Mouse (Mus musculus): ENCODE measurements around the gene Ctbp2. TPM values are rescaled to one million over a fixed set of nuclear protein-coding genes. Genes with fewer than 3 reads are reported as not detected.

Ctbp2 gene
- polyA plus RNA-seq, 1 experiment from 2014 or later = 75.4 TPM

DNA sequence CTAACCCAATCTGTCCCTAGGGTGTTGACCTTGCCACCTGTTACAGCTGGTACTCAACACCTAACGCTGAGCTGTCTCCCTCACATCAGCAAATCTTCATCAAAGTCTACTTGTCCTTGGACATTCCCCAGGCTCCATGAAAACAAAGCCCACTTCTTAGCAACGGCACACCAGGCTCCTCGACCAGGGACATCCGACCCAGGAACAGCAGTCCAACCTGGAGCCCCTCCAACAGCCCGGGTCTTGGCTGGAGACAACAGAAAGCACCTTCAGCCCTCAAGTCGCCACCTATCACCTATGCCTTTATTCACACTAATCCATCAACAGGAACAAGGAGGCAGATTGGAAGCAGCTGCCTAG, 65.0 kb downstream of the Ctbp2 start:
- Histone ChIP-seq H3K27ac (ENCODE audit: low read length) (no peak overlapping the region), H3K27me3 (ENCODE audit: control insufficient read depth, insufficient read depth, low read depth, low read length) (no peaks in the 10 kb centered on the region), H3K4me2 (ENCODE audit: low read depth, low read length) (no peak overlapping the region), H3K9ac (ENCODE audit: low read length) (no peak overlapping the region), H3K9me3 (ENCODE audit: control insufficient read depth, low read length) (no peaks in the 10 kb centered on the region), H3K36me3 (ENCODE audit: control insufficient read depth, insufficient read depth, low read length) (0 out of 2 replicates have a peak, but pooled peaks cover 2% of the 10 kb centered on the region), H3K4me1 (replicated peaks; ENCODE audit: control insufficient read depth, insufficient read depth, low read length) (peaks cover 8% of the 10 kb centered on the region; the same call in 1 of the 2 replicates), H3K4me3 (ENCODE audit: low read length) (no peak overlapping the region)
- WGBS = 47% methylated on average over 6 of the region's 6 CpGs
- no peak for ATAC-seq (ENCODE audit: low read depth)

DNA sequence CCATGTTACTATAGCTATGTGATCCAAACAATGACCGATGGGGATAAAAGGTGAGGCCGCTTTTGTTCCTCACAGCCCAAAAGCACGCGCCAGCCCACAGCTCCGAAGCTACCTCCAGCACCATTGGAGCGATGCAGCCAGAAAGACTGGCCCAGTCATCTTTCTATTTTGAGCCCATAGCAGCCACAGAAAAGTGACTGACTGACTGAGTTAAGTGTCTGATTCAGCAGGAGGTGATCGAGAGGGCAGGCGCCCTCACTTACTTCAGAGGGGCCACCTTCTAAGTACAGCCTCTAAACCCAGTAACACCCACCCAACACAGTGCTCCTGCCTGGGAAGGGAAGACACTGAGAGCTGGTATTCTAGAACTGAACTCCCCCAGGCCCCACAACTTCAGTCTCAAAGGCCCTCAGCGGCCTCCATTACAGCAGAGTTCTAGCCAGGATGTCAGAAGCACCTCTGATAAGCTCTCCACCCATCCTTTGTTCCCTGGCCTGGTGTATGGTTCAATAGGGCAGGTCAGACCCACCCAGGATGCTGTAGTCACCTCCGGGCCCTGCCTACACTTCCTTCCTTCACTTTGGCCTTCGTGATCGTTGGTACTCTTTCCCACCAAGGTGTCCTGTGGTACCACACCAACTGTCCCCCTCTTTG, 65.5 kb downstream of the Ctbp2 start:
- peaks cover 12% of the 10 kb centered on the region; the same call in 1 of the 2 replicates for H3K4me1 ChIP-seq (replicated peaks; ENCODE audit: control insufficient read depth, insufficient read depth, low read length)
- WGBS = 82% methylated on average over 12 of the region's 12 CpGs
- no peak for ATAC-seq (ENCODE audit: low read depth)
- no peak overlapping the region for H3K4me2 ChIP-seq (ENCODE audit: low read depth, low read length)
- no peaks in the 10 kb centered on the region for H3K9me3 ChIP-seq (ENCODE audit: control insufficient read depth, low read length)
- no peak overlapping the region for H3K27ac ChIP-seq (ENCODE audit: low read length)
- no peaks in the 10 kb centered on the region for H3K27me3 ChIP-seq (ENCODE audit: control insufficient read depth, insufficient read depth, low read depth, low read length)
- no peak overlapping the region for H3K9ac ChIP-seq (ENCODE audit: low read length)
- no peak overlapping the region for H3K4me3 ChIP-seq (ENCODE audit: low read length)
- H3K36me3 ChIP-seq (ENCODE audit: control insufficient read depth, insufficient read depth, low read length) = 0 out of 2 replicates have a peak, but pooled peaks cover 2% of the 10 kb centered on the region

DNA sequence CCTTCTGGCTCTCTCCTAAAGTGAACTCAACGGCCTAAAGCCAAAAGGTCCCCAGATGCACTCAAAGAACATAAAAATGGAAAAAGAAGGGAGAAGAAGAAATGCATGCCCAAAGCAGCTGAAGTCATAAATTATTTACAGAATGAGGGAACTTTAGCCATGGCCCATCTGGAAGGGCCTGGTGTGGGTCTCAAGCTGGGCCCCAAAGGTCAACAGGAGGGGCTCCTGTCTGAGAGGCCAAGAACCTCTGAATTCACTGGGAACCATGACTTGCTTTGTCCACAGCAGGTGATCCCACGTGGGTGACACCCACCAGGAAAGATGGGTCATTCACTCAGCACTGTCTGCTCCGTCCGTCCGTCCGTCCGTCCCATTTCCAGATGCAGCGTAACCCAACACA, 67.2 kb downstream of the Ctbp2 start:
- ATAC-seq (ENCODE audit: low read depth) = no peak
- no peaks in the 10 kb centered on the region for H3K9me3 ChIP-seq (ENCODE audit: control insufficient read depth, low read length)
- H3K27me3 ChIP-seq (ENCODE audit: control insufficient read depth, insufficient read depth, low read depth, low read length) = no peaks in the 10 kb centered on the region
- H3K9ac ChIP-seq (ENCODE audit: low read length) = no peak overlapping the region
- WGBS = 88% methylated on average over 8 of the region's 8 CpGs
- 0 out of 2 replicates have a peak, but pooled peaks cover 2% of the 10 kb centered on the region for H3K36me3 ChIP-seq (ENCODE audit: control insufficient read depth, insufficient read depth, low read length)
- H3K4me1 ChIP-seq (replicated peaks; ENCODE audit: control insufficient read depth, insufficient read depth, low read length) = peaks cover 24% of the 10 kb centered on the region
- no peak overlapping the region for H3K4me2 ChIP-seq (ENCODE audit: low read depth, low read length)
- no peak overlapping the region for H3K4me3 ChIP-seq (ENCODE audit: low read length)
- H3K27ac ChIP-seq (ENCODE audit: low read length) = no peak overlapping the region

DNA sequence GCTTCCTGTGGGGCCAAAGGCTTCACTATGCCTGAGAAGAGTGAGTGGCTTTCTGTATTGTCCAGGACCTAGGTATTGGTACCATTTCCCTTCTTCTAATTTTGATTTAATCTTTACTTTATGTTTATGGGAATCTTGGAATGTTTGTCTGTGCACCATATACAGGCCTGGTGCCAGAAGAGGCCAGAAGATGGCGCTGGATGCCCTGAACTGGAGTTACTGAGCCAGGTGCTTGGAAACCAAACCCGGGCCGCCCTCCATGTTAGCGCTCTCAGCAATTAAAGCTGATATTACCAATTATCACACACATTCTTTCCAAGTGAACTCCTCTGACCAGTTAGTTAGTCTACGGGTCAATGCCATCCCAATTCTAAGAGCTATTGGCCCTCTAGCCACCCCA, 69.7 kb downstream of the Ctbp2 start:
- Histone ChIP-seq H3K4me1 (replicated peaks; ENCODE audit: control insufficient read depth, insufficient read depth, low read length) (peaks cover 24% of the 10 kb centered on the region), H3K27ac (ENCODE audit: low read length) (peak overlapping the region; percentile 70; the same call in 1 of the 2 replicates), H3K27me3 (ENCODE audit: control insufficient read depth, insufficient read depth, low read depth, low read length) (no peaks in the 10 kb centered on the region), H3K4me2 (ENCODE audit: low read depth, low read length) (no peak overlapping the region), H3K36me3 (ENCODE audit: control insufficient read depth, insufficient read depth, low read length) (peaks cover 6% of the 10 kb centered on the region; the same call in 1 of the 2 replicates), H3K4me3 (ENCODE audit: low read length) (no peak overlapping the region), H3K9ac (ENCODE audit: low read length) (no peak overlapping the region), H3K9me3 (ENCODE audit: control insufficient read depth, low read length) (no peaks in the 10 kb centered on the region)
- WGBS = 88% methylated on average over 5 of the region's 5 CpGs
- no peak for ATAC-seq (ENCODE audit: low read depth)

DNA sequence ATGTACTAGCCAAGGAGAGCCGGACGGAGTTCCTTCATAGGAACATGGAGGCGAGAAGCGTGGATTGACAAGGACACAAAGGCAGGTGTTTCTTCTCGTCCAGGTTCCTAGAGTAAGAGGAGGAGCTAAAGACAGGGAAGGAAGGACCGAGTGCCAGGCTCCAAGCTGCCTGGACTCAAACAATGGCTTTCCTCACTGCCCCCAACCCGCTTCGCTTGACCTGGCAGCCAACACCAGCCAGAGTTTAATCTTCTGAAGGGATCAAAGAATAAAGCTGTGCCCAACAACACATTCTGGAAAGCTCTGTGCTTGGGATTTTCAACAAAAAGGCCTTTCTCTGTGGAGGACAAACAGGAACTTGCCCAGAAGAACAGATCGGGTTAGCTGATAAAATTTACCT, 70.4 kb downstream of the Ctbp2 start:
- Histone ChIP-seq H3K9me3 (ENCODE audit: control insufficient read depth, low read length) (no peaks in the 10 kb centered on the region), H3K9ac (ENCODE audit: low read length) (no peak overlapping the region), H3K4me2 (ENCODE audit: low read depth, low read length) (no peak overlapping the region), H3K27me3 (ENCODE audit: control insufficient read depth, insufficient read depth, low read depth, low read length) (no peaks in the 10 kb centered on the region), H3K36me3 (ENCODE audit: control insufficient read depth, insufficient read depth, low read length) (peaks cover 6% of the 10 kb centered on the region; the same call in 1 of the 2 replicates), H3K4me3 (ENCODE audit: low read length) (no peak overlapping the region), H3K4me1 (replicated peaks; ENCODE audit: control insufficient read depth, insufficient read depth, low read length) (peaks cover 19% of the 10 kb centered on the region), H3K27ac (ENCODE audit: low read length) (peak overlapping the region; percentile 70)
- 73% methylated on average over 9 of the region's 9 CpGs for WGBS
- ATAC-seq (ENCODE audit: low read depth) = no peak

DNA sequence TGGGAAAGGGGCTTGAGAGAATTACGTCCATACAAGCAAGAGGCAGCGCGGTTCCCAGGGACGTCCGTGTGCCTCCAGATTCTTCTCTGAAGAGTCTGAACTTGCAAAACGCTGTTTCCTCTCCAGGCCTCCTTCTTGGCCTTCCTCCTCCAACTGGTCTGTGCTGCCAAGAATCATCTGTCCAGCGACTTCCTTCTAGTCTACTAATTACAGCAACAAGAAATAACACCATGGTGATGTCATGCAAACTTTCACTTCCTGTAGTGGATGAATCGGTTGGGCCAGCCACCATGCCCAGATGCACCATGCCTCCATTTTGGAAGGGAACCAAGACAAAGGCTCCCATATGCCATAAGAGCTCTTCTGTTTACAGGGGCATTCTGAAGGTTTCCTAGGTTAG, 71.3 kb downstream of the Ctbp2 start:
- Histone ChIP-seq H3K4me3 (ENCODE audit: low read length) (no peak overlapping the region), H3K36me3 (ENCODE audit: control insufficient read depth, insufficient read depth, low read length) (peaks cover 6% of the 10 kb centered on the region; the same call in 1 of the 2 replicates), H3K27me3 (ENCODE audit: control insufficient read depth, insufficient read depth, low read depth, low read length) (no peaks in the 10 kb centered on the region), H3K4me1 (replicated peaks; ENCODE audit: control insufficient read depth, insufficient read depth, low read length) (peaks cover 27% of the 10 kb centered on the region), H3K4me2 (ENCODE audit: low read depth, low read length) (no peak overlapping the region), H3K9ac (ENCODE audit: low read length) (0 out of 2 replicates have a peak overlapping the region, but pooled peaks have one; percentile 39), H3K27ac (ENCODE audit: low read length) (peak overlapping the region; percentile 89), H3K9me3 (ENCODE audit: control insufficient read depth, low read length) (no peaks in the 10 kb centered on the region)
- ATAC-seq (ENCODE audit: low read depth) = peak; percentile 90
- 42% methylated on average over 8 of the region's 8 CpGs for WGBS

DNA sequence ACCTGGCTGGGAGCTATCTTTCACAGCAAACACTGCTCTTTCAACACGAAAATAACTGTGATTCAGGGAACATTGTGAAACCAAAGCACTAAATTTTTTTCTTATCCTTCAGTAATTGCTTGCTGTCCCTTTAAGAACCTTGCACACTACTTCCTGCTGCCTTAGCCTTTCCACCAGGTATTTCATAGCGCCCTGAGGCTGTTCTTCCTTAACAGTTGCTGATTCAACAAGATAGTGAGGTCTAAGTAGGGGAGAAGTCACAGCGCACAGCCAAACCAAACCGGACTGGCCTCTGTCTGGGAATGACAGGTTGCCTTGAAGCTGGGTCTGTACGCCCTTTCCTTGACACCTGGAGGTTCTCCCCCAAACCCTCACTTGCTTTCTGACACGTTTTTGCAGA, 73.5 kb downstream of the Ctbp2 start:
- Histone ChIP-seq H3K4me2 (ENCODE audit: low read depth, low read length) (no peak overlapping the region), H3K4me3 (ENCODE audit: low read length) (no peak overlapping the region), H3K36me3 (ENCODE audit: control insufficient read depth, insufficient read depth, low read length) (peaks cover 4% of the 10 kb centered on the region; the same call in 1 of the 2 replicates), H3K27me3 (ENCODE audit: control insufficient read depth, insufficient read depth, low read depth, low read length) (no peaks in the 10 kb centered on the region), H3K4me1 (replicated peaks; ENCODE audit: control insufficient read depth, insufficient read depth, low read length) (peaks cover 30% of the 10 kb centered on the region), H3K27ac (ENCODE audit: low read length) (no peak overlapping the region), H3K9ac (ENCODE audit: low read length) (no peak overlapping the region), H3K9me3 (ENCODE audit: control insufficient read depth, low read length) (no peaks in the 10 kb centered on the region)
- WGBS = 57% methylated on average over 6 of the region's 6 CpGs
- no peak for ATAC-seq (ENCODE audit: low read depth)

DNA sequence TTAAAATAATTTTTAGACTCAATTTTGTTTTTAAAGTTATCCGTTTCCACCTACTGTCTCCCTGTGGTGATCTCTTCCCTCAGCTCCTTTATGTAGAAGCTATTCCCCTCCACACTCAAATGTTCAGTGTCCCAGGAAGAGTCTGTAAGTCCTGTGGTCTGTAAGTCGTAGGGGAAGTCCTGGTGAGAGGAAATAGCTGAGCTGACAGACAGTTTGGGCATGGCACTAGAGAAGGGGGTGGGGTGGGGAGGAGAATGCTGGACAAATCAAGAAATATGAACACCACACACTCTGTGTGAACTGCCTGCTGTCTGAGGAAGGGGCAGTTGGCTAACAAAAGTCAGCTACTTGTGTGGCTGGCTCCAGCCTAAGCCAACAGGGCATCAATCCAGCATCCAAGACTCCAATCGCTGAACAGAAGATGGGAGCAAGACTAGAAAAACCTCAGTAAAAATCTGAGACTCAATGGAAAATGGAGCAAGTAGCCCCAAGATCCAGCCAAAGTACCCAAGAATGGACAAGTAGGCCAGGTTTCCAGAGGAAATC, 76.0 kb downstream of the Ctbp2 start:
- no peaks in the 10 kb centered on the region for H3K9me3 ChIP-seq (ENCODE audit: control insufficient read depth, low read length)
- H3K27me3 ChIP-seq (ENCODE audit: control insufficient read depth, insufficient read depth, low read depth, low read length) = no peaks in the 10 kb centered on the region
- 55% methylated on average over 3 of the region's 3 CpGs for WGBS
- H3K4me3 ChIP-seq (ENCODE audit: low read length) = no peak overlapping the region
- H3K27ac ChIP-seq (ENCODE audit: low read length) = no peak overlapping the region
- H3K4me1 ChIP-seq (replicated peaks; ENCODE audit: control insufficient read depth, insufficient read depth, low read length) = peaks cover 38% of the 10 kb centered on the region
- no peak overlapping the region for H3K4me2 ChIP-seq (ENCODE audit: low read depth, low read length)
- H3K36me3 ChIP-seq (ENCODE audit: control insufficient read depth, insufficient read depth, low read length) = peaks cover 4% of the 10 kb centered on the region; the same call in 1 of the 2 replicates
- no peak overlapping the region for H3K9ac ChIP-seq (ENCODE audit: low read length)
- ATAC-seq (ENCODE audit: low read depth) = no peak

DNA sequence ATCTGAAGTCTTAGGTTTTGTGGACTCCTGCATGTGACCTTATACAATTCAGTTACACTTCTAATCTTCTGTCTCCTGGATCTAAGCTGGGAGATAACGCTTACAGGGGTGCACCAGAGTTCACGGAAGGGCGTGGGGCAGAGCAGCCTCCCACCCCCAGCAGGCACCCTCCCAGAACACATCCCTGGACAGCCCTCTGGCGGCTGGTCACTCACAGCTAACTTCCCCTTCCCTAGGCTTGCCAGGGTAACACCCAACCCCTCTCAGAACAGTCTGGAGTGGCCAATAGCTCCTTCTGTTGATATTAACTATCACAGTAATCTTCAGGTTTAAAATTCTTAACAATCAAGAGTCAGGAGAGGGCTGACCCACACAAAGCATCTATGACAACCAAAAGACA, 76.9 kb downstream of the Ctbp2 start:
- Histone ChIP-seq H3K9me3 (ENCODE audit: control insufficient read depth, low read length) (no peaks in the 10 kb centered on the region), H3K27me3 (ENCODE audit: control insufficient read depth, insufficient read depth, low read depth, low read length) (no peaks in the 10 kb centered on the region), H3K27ac (ENCODE audit: low read length) (no peak overlapping the region), H3K4me2 (ENCODE audit: low read depth, low read length) (no peak overlapping the region), H3K4me3 (ENCODE audit: low read length) (no peak overlapping the region), H3K9ac (ENCODE audit: low read length) (no peak overlapping the region), H3K4me1 (replicated peaks; ENCODE audit: control insufficient read depth, insufficient read depth, low read length) (peaks cover 39% of the 10 kb centered on the region), H3K36me3 (ENCODE audit: control insufficient read depth, insufficient read depth, low read length) (peaks cover 4% of the 10 kb centered on the region; the same call in 1 of the 2 replicates)
- WGBS = 62% methylated on average over 4 of the region's 4 CpGs
- ATAC-seq (ENCODE audit: low read depth) = peak; percentile 41; the same call in 1 of the 2 replicates

All from lung, embryonic 16.5 days (tissue).